Mouse (Mus musculus): ENCODE measurements around the gene Neurod1.

- TF ChIP-seq CTCF (IDR thresholded peaks at IDR 0.05; ENCODE audit: control insufficient read depth, insufficient read depth, low read length) = no peak
- TF ChIP-seq POLR2A (IDR thresholded peaks at IDR 0.05; ENCODE audit: borderline replicate concordance, control insufficient read depth, low read depth, low read length) = no peak
Measured at GRCm38 (mm10) chr2:79429108-79429507, 27.4 kb downstream of the Neurod1 start.

Data from bone marrow, adult 2 months (tissue).